Comparison of ENCODE assay signal across 8 mouse cellular contexts in the genomic region with DNA sequence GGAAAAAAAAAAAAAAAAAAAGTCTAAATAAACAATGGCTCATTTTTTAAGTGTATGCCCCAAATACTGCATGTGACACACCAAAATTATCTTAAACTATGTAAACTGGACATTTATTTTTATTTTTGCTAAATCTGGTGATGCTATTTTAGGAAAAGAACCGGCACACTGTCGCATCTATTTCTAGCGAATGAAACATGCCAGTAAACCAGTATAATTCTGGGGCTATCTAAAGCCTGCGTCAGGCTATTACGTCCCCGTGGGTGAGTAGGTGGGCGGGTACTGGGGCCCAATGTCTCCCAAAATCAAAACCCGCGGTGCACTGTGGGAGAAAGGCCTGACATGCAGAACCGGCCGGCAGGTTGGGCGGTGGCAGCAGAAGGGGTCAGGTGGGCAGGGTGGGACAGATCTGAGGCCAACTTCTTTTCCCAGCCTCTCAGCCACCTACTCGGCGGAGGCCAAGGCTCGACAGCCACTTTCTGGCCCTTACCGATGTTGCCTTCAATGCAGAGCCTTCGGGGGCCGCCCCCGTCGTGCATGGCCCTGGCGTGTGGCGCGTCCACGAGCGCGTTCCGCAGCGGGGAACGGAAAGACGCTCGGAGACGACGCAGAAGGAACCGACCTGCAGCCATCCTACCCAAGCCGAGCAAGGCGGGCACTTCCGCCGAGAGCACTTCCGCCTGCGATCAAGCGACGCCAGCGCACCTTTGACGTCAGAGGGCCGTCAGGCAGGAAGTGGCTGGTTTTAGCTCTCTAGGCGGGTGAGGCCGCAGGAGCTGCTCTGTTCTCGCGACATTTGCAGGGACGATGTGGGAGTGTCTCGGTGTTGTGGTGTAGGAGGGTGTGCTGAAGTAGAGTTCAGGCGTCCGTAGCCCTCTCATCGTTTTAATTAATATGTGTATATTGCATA. TPM values are rescaled to one million over a fixed set of nuclear protein-coding genes. Genes with fewer than 3 reads are reported as not detected.
DNase-seq lines count a peak whose midpoint lies in the region; ATAC-seq and TF ChIP-seq lines count a peak whose summit lies in the region.

TSS of gene Dguok (minus strand) at position 712 of the 910 bp plus-strand sequence.

- H3K4me3 ChIP-seq in CH12.LX (replicated peaks in 1 of 3; ENCODE audit: low read depth in 2 of 3, low read length in 2 of 3, poor library complexity in 1 of 3), result peak within 1 kb of the TSS; percentile 62 to 84 (median 73)
- peak within 1 kb of the TSS; percentile 73 for H3K4me3 ChIP-seq in forebrain, embryonic 11.5 days (ENCODE audit: low read depth, low read length)
- H3K4me3 ChIP-seq in heart, embryonic 16.5 days (ENCODE audit: low read length), result peak within 1 kb of the TSS; percentile 88
- peak within 1 kb of the TSS; percentile 77 for H3K4me3 ChIP-seq in liver, embryonic 15.5 days (replicated peaks)
- peak within 1 kb of the TSS; percentile 85 for H3K4me3 ChIP-seq in neural tube, embryonic 12.5 days

- DNase-seq in CH12.LX (ENCODE audit: extremely low read depth), result peak; percentile 99
- DNase-seq in c-Kit-positive CD71-positive TER-119-negative erythroid progenitor cells, embryonic 14.5 days (ENCODE audit: low read depth), result peak; percentile 98
- peak; percentile 97 for DNase-seq in forebrain, embryonic 11.5 days (ENCODE audit: low spot score)
- peak; percentile 98 to 99 for DNase-seq in kidney, postnatal 36 days
- peak; percentile 99 for DNase-seq in telencephalon, adult 2 months (ENCODE audit: low read depth, low spot score)

- ATAC-seq in forebrain, embryonic 11.5 days (replicated peaks; ENCODE audit: low FRiP score), result peak; percentile 99
- peak; percentile 99 for ATAC-seq in heart, embryonic 16.5 days (replicated peaks; ENCODE audit: extremely low read depth, insufficient read depth, low FRiP score)
- ATAC-seq in liver, embryonic 15.5 days (ENCODE audit: insufficient read depth), result peak; percentile 95
- peak; percentile 100 for ATAC-seq in neural tube, embryonic 12.5 days (ENCODE audit: low FRiP score, low read depth)

- in situ Hi-C loops in CH12.LX (cut with MboI; ENCODE audit: low pct_ligation_motif_present, low pct_unique_long_range_greater_than_20kb, low sequenced_read_pairs), result loop anchor here (5.0 kb wide), 1 partner anchor 154 kb away; no protein-coding TSS in a partner anchor

- H3K27me3 ChIP-seq in CH12.LX (replicated peaks), result no peaks in the 10 kb centered on the region
- no peaks in the 10 kb centered on the region for H3K27me3 ChIP-seq in forebrain, embryonic 11.5 days (ENCODE audit: control insufficient read depth, insufficient read depth, low read length)
- no peaks in the 10 kb centered on the region for H3K27me3 ChIP-seq in heart, embryonic 16.5 days (ENCODE audit: control insufficient read depth, insufficient read depth, low read length)
- H3K27me3 ChIP-seq in liver, embryonic 15.5 days, result no peaks in the 10 kb centered on the region
- no peaks in the 10 kb centered on the region for H3K27me3 ChIP-seq in neural tube, embryonic 12.5 days (replicated peaks)

- WGBS in forebrain, embryonic 11.5 days, result under 1% methylated on average over 54 of the region's 54 CpGs
- under 1% methylated on average over 54 of the region's 54 CpGs for WGBS in heart, embryonic 16.5 days
- under 1% methylated on average over 54 of the region's 54 CpGs for WGBS in liver, embryonic 15.5 days (ENCODE audit: insufficient replicate concordance)
- WGBS in neural tube, embryonic 12.5 days, result under 1% methylated on average over 54 of the region's 54 CpGs

- TF ChIP-seq CTCF in CH12.LX (conservative IDR thresholded peaks at IDR 0.05 in 1 of 2, IDR thresholded peaks at IDR 0.05 in 1 of 2; ENCODE audit: low read depth in 2 of 2, low read length in 2 of 2), result no peak

- no peak for TF ChIP-seq EP300 in CH12.LX (IDR thresholded peaks at IDR 0.05; ENCODE audit: low read length)

- no peaks in the 10 kb centered on the region for H3K9me3 ChIP-seq in CH12.LX (replicated peaks; ENCODE audit: low read length)
- no peaks in the 10 kb centered on the region for H3K9me3 ChIP-seq in forebrain, embryonic 11.5 days (ENCODE audit: control insufficient read depth, low read length)
- no peaks in the 10 kb centered on the region for H3K9me3 ChIP-seq in heart, embryonic 16.5 days (replicated peaks; ENCODE audit: control insufficient read depth, low read length)
- no peaks in the 10 kb centered on the region for H3K9me3 ChIP-seq in liver, embryonic 15.5 days (replicated peaks)
- no peaks in the 10 kb centered on the region for H3K9me3 ChIP-seq in neural tube, embryonic 12.5 days

- no peak for TF ChIP-seq RAD21 in CH12.LX (IDR thresholded peaks at IDR 0.05; ENCODE audit: low read depth, low read length)

- H3K9ac ChIP-seq in CH12.LX (ENCODE audit: insufficient read depth, low read depth), result peak within 1 kb of the TSS; percentile 74
- H3K9ac ChIP-seq in forebrain, embryonic 11.5 days (ENCODE audit: low read length), result peak within 1 kb of the TSS; percentile 77
- peak within 1 kb of the TSS; percentile 87 for H3K9ac ChIP-seq in heart, embryonic 16.5 days (ENCODE audit: low read length)
- H3K9ac ChIP-seq in liver, embryonic 15.5 days, result peak within 1 kb of the TSS; percentile 73
- peak within 1 kb of the TSS; percentile 77 for H3K9ac ChIP-seq in neural tube, embryonic 12.5 days

- H3K79me2 ChIP-seq in CH12.LX (replicated peaks; ENCODE audit: control insufficient read depth, extremely low read depth, insufficient read depth, poor library complexity, severe bottlenecking), result no peaks in the 10 kb centered on the region; the same call in 1 of the 2 replicates

- peak within 1 kb of the TSS; percentile 96 for H3K27ac ChIP-seq in CH12.LX (ENCODE audit: insufficient read depth, low read depth)
- peak within 1 kb of the TSS; percentile 90 for H3K27ac ChIP-seq in forebrain, embryonic 11.5 days (ENCODE audit: low read depth, low read length)
- peak within 1 kb of the TSS; percentile 96 for H3K27ac ChIP-seq in heart, embryonic 16.5 days (ENCODE audit: low read length)
- H3K27ac ChIP-seq in liver, embryonic 15.5 days (replicated peaks), result peak within 1 kb of the TSS; percentile 98
- H3K27ac ChIP-seq in neural tube, embryonic 12.5 days, result peak within 1 kb of the TSS; percentile 92

- dilution Hi-C loops in CH12.LX (cut with MboI; ENCODE audit: extremely low pct_ligation_motif_present, extremely low pct_unique_long_range_greater_than_20kb, low sequenced_read_pairs), result no loop called here

- peaks cover 0 to 14% of the 10 kb centered on the region in 2 experiments for H3K36me3 ChIP-seq in CH12.LX (replicated peaks in 1 of 2; ENCODE audit: control insufficient read depth in 1 of 2, insufficient read depth in 1 of 2, low read length in 1 of 2)
- H3K36me3 ChIP-seq in forebrain, embryonic 11.5 days (ENCODE audit: control insufficient read depth, insufficient read depth, low read length), result no peaks in the 10 kb centered on the region
- H3K36me3 ChIP-seq in heart, embryonic 16.5 days (ENCODE audit: control insufficient read depth, insufficient read depth), result no peaks in the 10 kb centered on the region
- no peaks in the 10 kb centered on the region for H3K36me3 ChIP-seq in liver, embryonic 15.5 days (replicated peaks)
- H3K36me3 ChIP-seq in neural tube, embryonic 12.5 days, result no peaks in the 10 kb centered on the region

- H3K4me2 ChIP-seq in CH12.LX (ENCODE audit: insufficient read depth, low read depth, poor library complexity, severe bottlenecking), result peak within 1 kb of the TSS; percentile 84
- peak within 1 kb of the TSS; percentile 82 for H3K4me2 ChIP-seq in forebrain, embryonic 11.5 days (ENCODE audit: low read depth, low read length, severe bottlenecking)
- H3K4me2 ChIP-seq in heart, embryonic 16.5 days (ENCODE audit: low read depth, low read length), result peak within 1 kb of the TSS; percentile 73
- H3K4me2 ChIP-seq in liver, embryonic 15.5 days, result peak within 1 kb of the TSS; percentile 93
- H3K4me2 ChIP-seq in neural tube, embryonic 12.5 days (replicated peaks), result peak within 1 kb of the TSS; percentile 79

- peaks cover 17 to 48% of the 10 kb centered on the region in 2 experiments for H3K4me1 ChIP-seq in CH12.LX (ENCODE audit: control insufficient read depth in 1 of 2, insufficient read depth in 2 of 2)
- H3K4me1 ChIP-seq in forebrain, embryonic 11.5 days (replicated peaks; ENCODE audit: control insufficient read depth, insufficient read depth, low read length), result no peaks in the 10 kb centered on the region; the same call in 1 of the 2 replicates
- H3K4me1 ChIP-seq in heart, embryonic 16.5 days (ENCODE audit: control insufficient read depth, insufficient read depth, low read length), result peaks cover 20% of the 10 kb centered on the region
- peaks cover 48% of the 10 kb centered on the region for H3K4me1 ChIP-seq in liver, embryonic 15.5 days (replicated peaks)
- peaks cover 10% of the 10 kb centered on the region for H3K4me1 ChIP-seq in neural tube, embryonic 12.5 days

- peak; percentile 94 for TF ChIP-seq POLR2A in CH12.LX (IDR thresholded peaks at IDR 0.05; ENCODE audit: low read depth, low read length)

TF ChIP-seq in CH12.LX, 34 proteins besides CTCF, POLR2A, EP300 and RAD21 (continues in another document):
- no peak for TF ChIP-seq ZKSCAN1 (IDR thresholded peaks at IDR 0.05; ENCODE audit: borderline replicate concordance, low read depth, low read length)
- peak; percentile 91 for TF ChIP-seq MYC (IDR thresholded peaks at IDR 0.05; ENCODE audit: low read depth, low read length)
- 0 out of 2 replicates have a peak, but pooled peaks have one; percentile 25 for TF ChIP-seq MAFK (IDR thresholded peaks at IDR 0.05; ENCODE audit: insufficient replicate concordance, low read length)
- peak; percentile 23; the same call in 1 of the 2 replicates for TF ChIP-seq BHLHE40 (IDR thresholded peaks at IDR 0.05; ENCODE audit: low read depth, low read length)
- TF ChIP-seq NRF1 (IDR thresholded peaks at IDR 0.05; ENCODE audit: low read depth, low read length), result peak; percentile 68
- peak; percentile 80 for TF ChIP-seq TBP (conservative IDR thresholded peaks at IDR 0.05; ENCODE audit: low read depth, low read length)
- no peak for TF ChIP-seq ZC3H11A (IDR thresholded peaks at IDR 0.05; ENCODE audit: low read depth, low read length)
- peak; percentile 67 for TF ChIP-seq ETS1 (conservative IDR thresholded peaks at IDR 0.05; ENCODE audit: low read depth, low read length)
- TF ChIP-seq PAX5 (IDR thresholded peaks at IDR 0.05; ENCODE audit: low read length), result no peak
- peak; percentile 99 for TF ChIP-seq CHD2 (IDR thresholded peaks at IDR 0.05; ENCODE audit: low read length)
- peak; percentile 84; the same call in 1 of the 2 replicates for TF ChIP-seq KAT2A (IDR thresholded peaks at IDR 0.05; ENCODE audit: insufficient replicate concordance, low read length)

RNA-seq across cellular contexts. Expression of gene Dguok, which starts in this region (rescaled TPM):
- total RNA-seq in CH12.LX (2012; rRNA removed) (11.1 and 11.5 TPM in 2 replicates), CH12.LX (2014; rRNA removed) (14.6 and 16.7 TPM in 2 replicates)
- 8.0 and 8.7 TPM in 2 replicates for polyA plus RNA-seq in CH12.LX (2012; ENCODE audit: insufficient read length, low read depth)
- polyA plus RNA-seq in forebrain, embryonic 11.5 days (2014; fragmentation: Nextera tagmentation; extraction: Ambion mirVana), result 57.9 and 60.6 TPM in 2 replicates
- 57.6 and 58.2 TPM in 2 replicates for polyA plus RNA-seq in heart, embryonic 16.5 days (2015; fragmentation: Nextera tagmentation; extraction: Ambion mirVana)
- polyA plus RNA-seq in liver, embryonic 15.5 days (2015; fragmentation: Nextera tagmentation; extraction: Ambion mirVana), result 26.4 and 28.4 TPM in 2 replicates
- polyA plus RNA-seq in neural tube, embryonic 12.5 days (2016; fragmentation: Nextera tagmentation; extraction: Ambion mirVana), result 62.6 and 66.4 TPM in 2 replicates

Comparison
In these comparisons a context has a peak if more than half of its experiments do, and no peak if none do; other contexts are left out.
1. Peak in every context shown above with its lines: DNase-seq, ATAC-seq, H3K4me3 ChIP-seq and H3K27ac ChIP-seq.